Mouse (Mus musculus) limb, embryonic 12.5 days (tissue): ENCODE results near the gene Acot7. TPM values are rescaled to one million over a fixed set of nuclear protein-coding genes. Genes with fewer than 3 reads are reported as not detected.

ENCODE experiments used
- polyA plus RNA-seq: library from polyadenylated mRNA; unstranded; fragments of >200 nt; fragmentation: Nextera tagmentation; extraction: Ambion mirVana; gene quantifications from 2 replicates; pipeline ENCODE4 v1.2.1, GENCODE M21; 2016

Acot7 gene
- polyA plus RNA-seq, 1 experiment from 2014 or later = 37.6 TPM

Other genes starting within 250 kb of the Acot7 start
- 86.9 and 93.3 TPM in 2 replicates for gene Dnajc11, start 244.4 kb upstream of the Acot7 start, polyA plus RNA-seq
- gene Thap3, start 189.1 kb upstream of the Acot7 start, polyA plus RNA-seq = 45.5 and 46.7 TPM in 2 replicates
- gene Phf13, start 181.9 kb upstream of the Acot7 start, polyA plus RNA-seq = 41.8 and 43.6 TPM in 2 replicates
- 16.9 and 18.3 TPM in 2 replicates for gene Klhl21, start 169.3 kb upstream of the Acot7 start, polyA plus RNA-seq
- 25.6 and 30.5 TPM in 2 replicates for gene Zbtb48, start 150.5 kb upstream of the Acot7 start, polyA plus RNA-seq
- 0.91 and 1.1 TPM in 2 replicates for gene Tas1r1, start 139.6 kb upstream of the Acot7 start, polyA plus RNA-seq
- gene Nol9, start 138.8 kb upstream of the Acot7 start, polyA plus RNA-seq = 45.2 and 46.3 TPM in 2 replicates
- 17.4 and 17.7 TPM in 2 replicates for gene Plekhg5, start 105.6 kb upstream of the Acot7 start, polyA plus RNA-seq
- gene Tnfrsf25, start 62.2 kb upstream of the Acot7 start, polyA plus RNA-seq = 0.96 and 1.9 TPM in 2 replicates
- gene Espn, start 25.8 kb upstream of the Acot7 start, polyA plus RNA-seq = 1.9 and 2.3 TPM in 2 replicates
- not detected in 2 replicates for gene Hes2, start 19.3 kb upstream of the Acot7 start, polyA plus RNA-seq
- gene Gpr153, start 96.1 kb downstream of the Acot7 start, polyA plus RNA-seq = 6.4 and 7.2 TPM in 2 replicates
- gene Hes3, start 113.5 kb downstream of the Acot7 start, polyA plus RNA-seq = not detected in 2 replicates
- gene Icmt, start 119.1 kb downstream of the Acot7 start, polyA plus RNA-seq = 29.3 and 33.2 TPM in 2 replicates
- gene Rnf207, start 140.9 kb downstream of the Acot7 start, polyA plus RNA-seq = 0.47 and 0.68 TPM in 2 replicates
- gene Rpl22, start 147.6 kb downstream of the Acot7 start, polyA plus RNA-seq = 405 and 448 TPM in 2 replicates
- gene Chd5, start 160.5 kb downstream of the Acot7 start, polyA plus RNA-seq = 0.08 and 0.41 TPM in 2 replicates